Mouse (Mus musculus) bone marrow macrophage, adult 2 months (primary cell): ENCODE data around the gene Hap1. TPM values are rescaled to one million over a fixed set of nuclear protein-coding genes. Genes with fewer than 3 reads are reported as not detected.

Experiments
- H3K27ac ChIP-seq: 2 replicates; pipeline ENCODE4 v1.5.1; 2012; ENCODE audit warnings: low read depth, low read length; ENCODE audit not compliant: insufficient read depth
- H3K4me1 ChIP-seq: 2 replicates; pipeline ENCODE4 v1.6.1; 2012; ENCODE audit warnings: low read length; ENCODE audit not compliant: control insufficient read depth, insufficient read depth
- H3K4me3 ChIP-seq: 2 replicates; pipeline ENCODE4 v1.5.1; 2012; ENCODE audit warnings: mild to moderate bottlenecking, low read length, moderate library complexity; ENCODE audit not compliant: insufficient read depth
- CTCF ChIP-seq: IDR thresholded peaks from 2 replicates; pipeline ENCODE4 v1.5.1; 2012; ENCODE audit warnings: low read depth, mild to moderate bottlenecking, low read length, moderate library complexity
- POLR2A ChIP-seq: IDR thresholded peaks from 2 replicates; pipeline ENCODE4 v1.6.1; 2012; ENCODE audit warnings: mild to moderate bottlenecking, low read depth, low read length, borderline replicate concordance
- polyA plus RNA-seq: library from polyadenylated mRNA; stranded (reverse); fragments of >200 nt; gene quantifications from 2 replicates; pipeline ENCODE4 v1.2.4, GENCODE M21; 2012; ENCODE audit not compliant: missing spikeins, insufficient read depth, insufficient read length

The Hap1 gene
- 0.68 and 1.2 TPM in 2 replicates for polyA plus RNA-seq

GRCm38 (mm10) chr11:100355972-100356818 is at the start of gene Hap1:
Gene Hap1, minus strand, starts transcription at chr11:100356128.
- H3K27ac ChIP-seq: no peak within 1 kb of the TSS
- no peaks in the 10 kb centered on the region for H3K4me1 ChIP-seq
- H3K4me3 ChIP-seq: peak within 1 kb of the TSS; percentile 69
- no peak for TF ChIP-seq CTCF
- TF ChIP-seq POLR2A: no peak

GRCm38 (mm10) chr11:100404456-100405074 is 48.6 kb upstream of the Hap1 start:
- H3K4me3 ChIP-seq: no peak overlapping the region
- no peak for TF ChIP-seq CTCF
- no peak for TF ChIP-seq POLR2A
- H3K27ac ChIP-seq: no peak overlapping the region
- peaks cover 16% of the 10 kb centered on the region for H3K4me1 ChIP-seq

GRCm38 (mm10) chr11:100403445-100404134 is 47.7 kb upstream of the Hap1 start:
- TF ChIP-seq POLR2A (no peak), CTCF (no peak)
- Histone ChIP-seq H3K4me3 (no peak overlapping the region), H3K27ac (no peak overlapping the region), H3K4me1 (peaks cover 18% of the 10 kb centered on the region)

GRCm38 (mm10) chr11:100402682-100403081 is 46.8 kb upstream of the Hap1 start:
- peaks cover 18% of the 10 kb centered on the region for H3K4me1 ChIP-seq
- TF ChIP-seq CTCF (no peak), POLR2A (no peak)
- H3K4me3 ChIP-seq: no peak overlapping the region
- H3K27ac ChIP-seq: no peak overlapping the region

- TF ChIP-seq POLR2A: no peak
- no peak for TF ChIP-seq CTCF
- H3K4me1 ChIP-seq: peaks cover 18% of the 10 kb centered on the region
- no peak overlapping the region for H3K4me3 ChIP-seq
- H3K27ac ChIP-seq: no peak overlapping the region
Observed at GRCm38 (mm10) chr11:100402240-100402639, 46.3 kb upstream of the Hap1 start.

- Histone ChIP-seq H3K27ac (peak overlapping the region; percentile 33), H3K4me3 (no peak overlapping the region), H3K4me1 (peaks cover 24% of the 10 kb centered on the region)
- TF ChIP-seq POLR2A: no peak
Observed at GRCm38 (mm10) chr11:100400842-100401241, 44.9 kb upstream of the Hap1 start.

GRCm38 (mm10) chr11:100399727-100400538 is 44.0 kb upstream of the Hap1 start:
- Histone ChIP-seq H3K4me1 (peaks cover 27% of the 10 kb centered on the region), H3K4me3 (no peak overlapping the region), H3K27ac (no peak overlapping the region)
- TF ChIP-seq POLR2A (no peak), CTCF (no peak)

GRCm38 (mm10) chr11:100399320-100399719 is 43.4 kb upstream of the Hap1 start:
- no peak overlapping the region for H3K4me3 ChIP-seq
- no peak for TF ChIP-seq POLR2A
- no peak for TF ChIP-seq CTCF
- H3K27ac ChIP-seq: no peak overlapping the region

GRCm38 (mm10) chr11:100398517-100398916 is 42.6 kb upstream of the Hap1 start:
- Histone ChIP-seq H3K4me1 (peaks cover 30% of the 10 kb centered on the region), H3K4me3 (no peak overlapping the region), H3K27ac (no peak overlapping the region)
- TF ChIP-seq CTCF: no peak
- no peak for TF ChIP-seq POLR2A

More at GRCm38 (mm10) chr11:100399320-100399719, 43.4 kb upstream of the Hap1 start:
- H3K4me1 ChIP-seq: peaks cover 30% of the 10 kb centered on the region
